Mouse (Mus musculus) forebrain, embryonic 11.5 days (tissue): ENCODE measurements around the gene Elavl1. TPM values are rescaled to one million over a fixed set of nuclear protein-coding genes. Genes with fewer than 3 reads are reported as not detected.

Source experiments
- ATAC-seq: fragments of 200-750 bp; cut with Nextera tagmentation; replicated peaks from 2 replicates; pipeline ENCODE4 v1.8.0; 2017; ENCODE audit warnings: moderate TSS enrichment; ENCODE audit not compliant: low FRiP score
- DNase-seq: peaks from one replicate; pipeline ENCODE4 v3.0.0-alpha.2; 2017; ENCODE audit warnings: low spot score
- H3K27ac ChIP-seq: fragments of 300-500 bp; sonication (generic); 2 replicates; pipeline ENCODE4 v1.5.1; 2014; ENCODE audit warnings: low read depth, low read length
- H3K27me3 ChIP-seq: fragments of 300-500 bp; sonication (generic); 2 replicates; pipeline ENCODE4 v1.6.1; 2014; ENCODE audit warnings: mild to moderate bottlenecking, low read length, mixed read lengths; ENCODE audit not compliant: control insufficient read depth, insufficient read depth
- H3K36me3 ChIP-seq: fragments of 300-500 bp; sonication (generic); 2 replicates; pipeline ENCODE4 v1.6.1; 2014; ENCODE audit warnings: mild to moderate bottlenecking, low read length, moderate library complexity, mixed read lengths; ENCODE audit not compliant: control insufficient read depth, insufficient read depth
- H3K4me1 ChIP-seq: fragments of 300-500 bp; sonication (generic); replicated peaks from 2 replicates; pipeline ENCODE4 v1.6.1; 2014; ENCODE audit warnings: low read length, mixed read lengths; ENCODE audit not compliant: control insufficient read depth, insufficient read depth
- H3K4me2 ChIP-seq: fragments of 300-500 bp; sonication (generic); 2 replicates; pipeline ENCODE4 v1.6.1; 2014; ENCODE audit warnings: low read depth, mild to moderate bottlenecking, low read length, moderate library complexity, mixed read lengths; ENCODE audit not compliant: severe bottlenecking
- H3K4me3 ChIP-seq: fragments of 300-500 bp; sonication (generic); 2 replicates; pipeline ENCODE4 v1.5.1; 2014; ENCODE audit warnings: low read depth, low read length
- H3K9ac ChIP-seq: fragments of 300-500 bp; sonication (generic); 2 replicates; pipeline ENCODE4 v1.6.1; 2014; ENCODE audit warnings: low read length
- H3K9me3 ChIP-seq: fragments of 300-500 bp; sonication (generic); 2 replicates; pipeline ENCODE4 v1.6.1; 2016; ENCODE audit warnings: low read length, mixed read lengths; ENCODE audit not compliant: control insufficient read depth
- WGBS: fragments of 180-500 bp; shearing (Covaris S2); extraction: QIAGEN DNeasy Blood & Tissue Kit; methylation state at CpG from one replicate; pipeline ENCODE4 v1.1.7; 2014; 5-methylcytosine and 5-hydroxymethylcytosine counted together
- polyA plus RNA-seq: library from polyadenylated mRNA; unstranded; fragments of >200 nt; fragmentation: Nextera tagmentation; extraction: Ambion mirVana; gene quantifications from 2 replicates; pipeline ENCODE4 v1.2.1, GENCODE M21; 2014

The Elavl1 gene
- polyA plus RNA-seq, 1 experiment from 2014 or later, result 394 TPM

GRCm38 (mm10) chr8:4252116-4252760, 73.0 kb downstream of the Elavl1 start:
- no peaks in the 10 kb centered on the region; the same call in 1 of the 2 replicates for H3K27me3 ChIP-seq
- peak overlapping the region; percentile 61 for H3K4me2 ChIP-seq
- ATAC-seq (no peak), DNase-seq (no peak)
- H3K9me3 ChIP-seq, result no peaks in the 10 kb centered on the region
- H3K4me3 ChIP-seq, result peak overlapping the region; percentile 77
- peaks cover 13% of the 10 kb centered on the region for H3K4me1 ChIP-seq
- H3K27ac ChIP-seq, result peak overlapping the region; percentile 31; the same call in 1 of the 2 replicates
- H3K9ac ChIP-seq, result peak overlapping the region; percentile 84
- peaks cover 4% of the 10 kb centered on the region; the same call in 1 of the 2 replicates for H3K36me3 ChIP-seq
- 50% methylated on average over 8 of the region's 8 CpGs for WGBS

GRCm38 (mm10) chr8:4250306-4250970, 74.8 kb downstream of the Elavl1 start:
- Histone ChIP-seq H3K9me3 (no peaks in the 10 kb centered on the region), H3K9ac (no peak overlapping the region), H3K4me1 (peaks cover 10% of the 10 kb centered on the region), H3K36me3 (peaks cover 3% of the 10 kb centered on the region; the same call in 1 of the 2 replicates), H3K27me3 (no peaks in the 10 kb centered on the region; the same call in 1 of the 2 replicates), H3K4me3 (no peak overlapping the region), H3K4me2 (no peak overlapping the region), H3K27ac (no peak overlapping the region)
- ATAC-seq, result peak; percentile 25
- 29% methylated on average over 26 of the region's 26 CpGs for WGBS
- DNase-seq, result peak; percentile 92

GRCm38 (mm10) chr8:4249213-4249612, 76.0 kb downstream of the Elavl1 start:
- Histone ChIP-seq H3K4me1 (peaks cover 7% of the 10 kb centered on the region), H3K27me3 (no peaks in the 10 kb centered on the region; the same call in 1 of the 2 replicates), H3K4me2 (no peak overlapping the region), H3K9me3 (no peaks in the 10 kb centered on the region), H3K4me3 (no peak overlapping the region), H3K27ac (no peak overlapping the region), H3K36me3 (peaks cover 13% of the 10 kb centered on the region; the same call in 1 of the 2 replicates), H3K9ac (peak overlapping the region; percentile 20; the same call in 1 of the 2 replicates)
- DNase-seq (no peak), ATAC-seq (no peak)
- 11% methylated on average over 29 of the region's 29 CpGs for WGBS

- no peak within 1 kb of the TSS for H3K4me3 ChIP-seq
- H3K27me3 ChIP-seq, result no peaks in the 10 kb centered on the region; the same call in 1 of the 2 replicates
- ATAC-seq, result no peak
- H3K9me3 ChIP-seq, result no peaks in the 10 kb centered on the region
- no peak for DNase-seq
- peaks cover 13% of the 10 kb centered on the region; the same call in 1 of the 2 replicates for H3K36me3 ChIP-seq
- peaks cover 7% of the 10 kb centered on the region; the same call in 1 of the 2 replicates for H3K4me1 ChIP-seq
- H3K9ac ChIP-seq, result 0 out of 2 replicates have a peak within 1 kb of the TSS, but pooled peaks have one; percentile 20
- H3K4me2 ChIP-seq, result no peak within 1 kb of the TSS
- no peak within 1 kb of the TSS for H3K27ac ChIP-seq
- WGBS, result 81% methylated on average over 15 of the region's 15 CpGs
Observed at GRCm38 (mm10) chr8:4247951-4248540, 77.2 kb downstream of the Elavl1 start, which contains the start of gene Tgfbr3l. Tgfbr3l (plus strand) TSS chr8:4248214.

GRCm38 (mm10) chr8:4247241-4247640, 78.0 kb downstream of the Elavl1 start:
- Histone ChIP-seq H3K4me3 (no peak overlapping the region), H3K9ac (no peak overlapping the region), H3K27ac (no peak overlapping the region), H3K27me3 (no peaks in the 10 kb centered on the region; the same call in 1 of the 2 replicates), H3K9me3 (no peaks in the 10 kb centered on the region), H3K36me3 (peaks cover 13% of the 10 kb centered on the region; the same call in 1 of the 2 replicates), H3K4me2 (no peak overlapping the region), H3K4me1 (peaks cover 5% of the 10 kb centered on the region; the same call in 1 of the 2 replicates)
- no peak for DNase-seq
- no peak for ATAC-seq
- 91% methylated on average over 8 of the region's 8 CpGs for WGBS

GRCm38 (mm10) chr8:4245737-4246136, 79.5 kb downstream of the Elavl1 start:
- no peaks in the 10 kb centered on the region for H3K9me3 ChIP-seq
- no peak for ATAC-seq
- no peak overlapping the region for H3K4me3 ChIP-seq
- no peaks in the 10 kb centered on the region; the same call in 1 of the 2 replicates for H3K27me3 ChIP-seq
- H3K4me2 ChIP-seq, result no peak overlapping the region
- WGBS, result 87% methylated on average over 12 of the region's 13 CpGs
- no peak overlapping the region for H3K27ac ChIP-seq
- H3K36me3 ChIP-seq, result peaks cover 13% of the 10 kb centered on the region; the same call in 1 of the 2 replicates
- no peak for DNase-seq
- peaks cover 3% of the 10 kb centered on the region; the same call in 1 of the 2 replicates for H3K4me1 ChIP-seq
- no peak overlapping the region for H3K9ac ChIP-seq

- no peaks in the 10 kb centered on the region; the same call in 1 of the 2 replicates for H3K27me3 ChIP-seq
- H3K9ac ChIP-seq, result no peak overlapping the region
- H3K4me2 ChIP-seq, result no peak overlapping the region
- H3K9me3 ChIP-seq, result no peaks in the 10 kb centered on the region
- DNase-seq (no peak), ATAC-seq (no peak)
- no peak overlapping the region for H3K27ac ChIP-seq
- H3K4me3 ChIP-seq, result no peak overlapping the region
- H3K36me3 ChIP-seq, result peaks cover 13% of the 10 kb centered on the region; the same call in 1 of the 2 replicates
- 93% methylated on average over 5 of the region's 5 CpGs for WGBS
- H3K4me1 ChIP-seq, result peaks cover 6% of the 10 kb centered on the region
Observed at GRCm38 (mm10) chr8:4245061-4245460, 80.2 kb downstream of the Elavl1 start.

GRCm38 (mm10) chr8:4239193-4239890, 85.9 kb downstream of the Elavl1 start:
- H3K9ac ChIP-seq, result peak overlapping the region; percentile 78
- 14% methylated on average over 19 of the region's 19 CpGs for WGBS
- peak; percentile 26 for ATAC-seq

More at GRCm38 (mm10) chr8:4239193-4239890, 85.9 kb downstream of the Elavl1 start:
- Histone ChIP-seq H3K4me1 (peaks cover 15% of the 10 kb centered on the region), H3K4me3 (peak overlapping the region; percentile 74), H3K9me3 (no peaks in the 10 kb centered on the region), H3K27ac (peak overlapping the region; percentile 78), H3K4me2 (peak overlapping the region; percentile 88), H3K36me3 (no peaks in the 10 kb centered on the region), H3K27me3 (no peaks in the 10 kb centered on the region)
- DNase-seq, result no peak
